Mouse (Mus musculus) embryonic facial prominence, embryonic 13.5 days (tissue): Measurements from ENCODE around the gene Ccdc85a. TPM values are rescaled to one million over a fixed set of nuclear protein-coding genes. Genes with fewer than 3 reads are reported as not detected.
"Not testable (repeated sequence)": the region's sequence is repeated elsewhere in the genome, so short reads cannot be mapped to it uniquely, and the experiment has no call there.

Experiments
- ATAC-seq: fragments of 200-750 bp; cut with Nextera tagmentation; 2 replicates; pipeline ENCODE4 v1.8.0; 2017; ENCODE audit warnings: low read depth; ENCODE audit not compliant: insufficient number of reproducible peaks, insufficient read depth, low FRiP score, low TSS enrichment
- H3K27ac ChIP-seq: fragments of 300-500 bp; sonication (generic); 2 replicates; pipeline ENCODE4 v1.5.1; 2015; ENCODE audit warnings: moderate library complexity, mild to moderate bottlenecking, inconsistent platforms
- H3K27me3 ChIP-seq: fragments of 300-500 bp; sonication (generic); 2 replicates; pipeline ENCODE4 v1.6.1; 2015; ENCODE audit warnings: mild to moderate bottlenecking, inconsistent platforms
- H3K36me3 ChIP-seq: fragments of 300-500 bp; sonication (generic); 2 replicates; pipeline ENCODE4 v1.6.1; 2015; ENCODE audit warnings: mild to moderate bottlenecking, inconsistent platforms
- H3K4me1 ChIP-seq: fragments of 300-500 bp; sonication (generic); 2 replicates; pipeline ENCODE4 v1.6.1; 2015; ENCODE audit warnings: inconsistent platforms
- H3K4me2 ChIP-seq: fragments of 300-500 bp; sonication (generic); 2 replicates; pipeline ENCODE4 v1.6.1; 2015; ENCODE audit warnings: moderate library complexity, mild to moderate bottlenecking, inconsistent platforms
- H3K4me3 ChIP-seq: fragments of 300-500 bp; sonication (generic); 2 replicates; pipeline ENCODE4 v1.5.1; 2015; ENCODE audit warnings: mild to moderate bottlenecking, inconsistent platforms
- H3K9ac ChIP-seq: fragments of 300-500 bp; sonication (generic); 2 replicates; pipeline ENCODE4 v1.6.1; 2015; ENCODE audit warnings: mild to moderate bottlenecking, inconsistent platforms
- H3K9me3 ChIP-seq: fragments of 300-500 bp; sonication (generic); 2 replicates; pipeline ENCODE4 v1.6.1; 2016; ENCODE audit warnings: inconsistent platforms
- WGBS: fragments of 180-500 bp; shearing (Covaris S2); methylation state at CpG from one replicate; pipeline ENCODE4 v1.1.7; 2015; ENCODE audit warnings: mixed read lengths; 5-methylcytosine and 5-hydroxymethylcytosine counted together
- polyA plus RNA-seq: library from polyadenylated mRNA; unstranded; fragments of >200 nt; fragmentation: Nextera tagmentation; extraction: Ambion mirVana; gene quantifications from 2 replicates; pipeline ENCODE4 v1.2.1, GENCODE M21; 2015

Gene Ccdc85a
- polyA plus RNA-seq, 1 experiment from 2014 or later = 2.6 TPM

DNA sequence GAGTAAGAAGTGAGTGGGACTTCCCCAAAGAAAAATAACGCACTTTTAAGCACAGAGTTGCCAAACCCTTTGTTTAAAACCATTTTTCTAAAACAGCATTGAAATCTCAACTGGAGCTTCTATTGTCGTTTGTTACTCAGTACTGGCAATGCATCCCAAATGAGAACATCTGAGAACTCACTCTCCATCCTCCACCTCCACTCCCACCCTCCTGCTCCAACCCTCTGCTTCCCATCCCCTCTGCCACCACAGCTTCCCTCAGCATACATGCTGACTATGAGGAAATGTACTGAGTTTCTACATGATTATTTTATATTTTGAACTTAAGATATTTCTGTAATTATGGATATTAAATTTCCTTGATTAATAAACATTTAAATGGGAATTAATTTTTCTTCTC is 168.3 kb downstream of the Ccdc85a start:
- WGBS = 73% methylated on average over 2 of the region's 2 CpGs
- Histone ChIP-seq H3K4me3 (no peak overlapping the region), H3K27me3 (no peaks in the 10 kb centered on the region), H3K36me3 (no peaks in the 10 kb centered on the region), H3K27ac (no peak overlapping the region), H3K9ac (no peak overlapping the region), H3K4me2 (no peak overlapping the region), H3K4me1 (no peaks in the 10 kb centered on the region), H3K9me3 (no peaks in the 10 kb centered on the region)
- no peak for ATAC-seq

DNA sequence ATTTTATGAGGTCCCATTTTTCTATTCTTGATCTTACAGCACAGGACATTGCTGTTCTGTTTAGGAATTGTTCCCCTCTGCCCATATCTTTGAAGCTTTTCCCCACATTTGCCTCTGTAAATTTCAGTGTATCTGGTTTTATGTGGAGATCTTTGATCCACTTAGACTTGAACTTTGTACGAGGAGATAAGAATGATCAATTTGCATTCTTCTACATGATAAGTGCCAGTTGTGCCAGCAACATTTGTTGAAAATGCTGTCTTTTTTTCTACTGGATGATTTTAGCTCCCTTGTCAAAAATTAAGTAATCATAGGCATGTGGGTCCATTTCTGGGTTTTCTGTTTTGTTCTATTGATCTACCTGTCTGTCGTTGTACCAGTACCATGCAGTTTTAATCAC is 174.2 kb downstream of the Ccdc85a start:
- ATAC-seq, H3K4me2 ChIP-seq, H3K27me3 ChIP-seq, H3K36me3 ChIP-seq, H3K4me3 ChIP-seq, H3K9me3 ChIP-seq, H3K27ac ChIP-seq, H3K9ac ChIP-seq, H3K4me1 ChIP-seq: not testable (repeated sequence)
- 81% methylated on average over 2 of the region's 2 CpGs for WGBS

DNA sequence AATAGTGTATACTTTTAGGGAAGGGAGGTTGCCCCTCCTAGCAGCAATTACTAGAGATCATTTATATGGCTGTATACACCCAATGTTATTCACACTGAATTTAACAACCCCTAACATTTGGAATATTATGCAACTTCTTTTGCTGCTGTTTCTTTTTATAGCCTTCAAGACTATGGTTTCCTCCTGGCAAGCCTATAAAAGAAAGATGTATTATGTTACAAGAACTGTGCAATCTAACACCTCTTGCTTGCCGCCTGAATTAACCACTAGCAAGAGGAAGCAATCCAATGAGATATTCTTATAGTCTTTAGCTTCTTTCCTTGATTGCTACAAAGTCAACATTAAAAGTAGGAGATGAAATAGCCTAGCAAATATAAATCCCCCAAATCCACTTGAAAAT is 187.0 kb downstream of the Ccdc85a start:
- no peak for ATAC-seq
- Histone ChIP-seq H3K9me3 (no peaks in the 10 kb centered on the region), H3K36me3 (no peaks in the 10 kb centered on the region), H3K4me1 (no peaks in the 10 kb centered on the region), H3K9ac (no peak overlapping the region), H3K4me3 (no peak overlapping the region), H3K27ac (no peak overlapping the region), H3K4me2 (no peak overlapping the region), H3K27me3 (no peaks in the 10 kb centered on the region)
- 33% methylated on average over 1 of the region's 1 CpGs for WGBS

DNA sequence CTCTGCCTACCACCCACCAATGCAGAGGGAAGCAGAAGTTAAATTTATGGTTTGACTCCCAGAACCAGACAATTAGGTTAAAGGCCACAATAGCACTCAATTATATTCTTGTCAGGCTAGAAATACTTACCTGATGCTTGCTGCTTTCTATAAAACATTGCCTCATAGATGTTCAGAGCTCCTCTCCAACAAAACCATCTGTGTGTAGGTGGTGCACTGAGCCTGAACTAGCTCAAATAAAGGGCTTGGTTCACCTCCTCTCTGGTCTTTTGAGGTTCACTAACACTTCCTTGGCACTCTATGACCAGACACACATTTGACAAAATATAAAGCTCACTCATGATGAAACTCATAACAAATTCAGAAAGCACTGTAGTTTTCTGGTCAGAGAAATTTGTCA is 208.2 kb downstream of the Ccdc85a start:
- ATAC-seq = no peak

DNA sequence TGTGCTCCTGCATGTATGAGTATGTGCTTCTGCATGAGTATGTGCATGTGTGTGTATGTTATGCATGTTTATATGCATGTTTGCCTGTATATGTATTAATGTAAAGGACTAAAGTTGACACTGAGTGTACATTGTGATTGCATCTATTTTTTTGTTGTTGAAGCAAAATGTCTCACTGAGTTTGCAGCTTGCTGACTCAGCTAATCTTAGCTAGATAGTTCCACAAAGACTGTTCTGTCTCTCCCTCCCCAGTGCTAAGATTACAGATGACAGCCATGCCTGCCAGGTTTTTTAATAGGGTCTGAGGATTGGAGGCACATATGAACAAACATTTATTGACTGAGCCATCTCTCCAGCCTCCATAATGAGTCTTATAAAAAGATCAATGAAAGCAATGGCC is 209.5 kb downstream of the Ccdc85a start:
- H3K9ac ChIP-seq = no peak overlapping the region
- H3K4me1 ChIP-seq = no peaks in the 10 kb centered on the region
- no peak overlapping the region for H3K27ac ChIP-seq
- H3K4me2 ChIP-seq = no peak overlapping the region
- H3K27me3 ChIP-seq = no peaks in the 10 kb centered on the region
- H3K36me3 ChIP-seq = no peaks in the 10 kb centered on the region
- H3K9me3 ChIP-seq = no peaks in the 10 kb centered on the region
- ATAC-seq = no peak
- no peak overlapping the region for H3K4me3 ChIP-seq

More for the DNA sequence above, 208.2 kb downstream of the Ccdc85a start:
- H3K4me3 ChIP-seq = no peak overlapping the region
- H3K9ac ChIP-seq = no peak overlapping the region
- no peaks in the 10 kb centered on the region for H3K9me3 ChIP-seq
- no peaks in the 10 kb centered on the region for H3K4me1 ChIP-seq
- H3K36me3 ChIP-seq = no peaks in the 10 kb centered on the region
- H3K4me2 ChIP-seq = no peak overlapping the region
- no peak overlapping the region for H3K27ac ChIP-seq
- no peaks in the 10 kb centered on the region for H3K27me3 ChIP-seq

DNA sequence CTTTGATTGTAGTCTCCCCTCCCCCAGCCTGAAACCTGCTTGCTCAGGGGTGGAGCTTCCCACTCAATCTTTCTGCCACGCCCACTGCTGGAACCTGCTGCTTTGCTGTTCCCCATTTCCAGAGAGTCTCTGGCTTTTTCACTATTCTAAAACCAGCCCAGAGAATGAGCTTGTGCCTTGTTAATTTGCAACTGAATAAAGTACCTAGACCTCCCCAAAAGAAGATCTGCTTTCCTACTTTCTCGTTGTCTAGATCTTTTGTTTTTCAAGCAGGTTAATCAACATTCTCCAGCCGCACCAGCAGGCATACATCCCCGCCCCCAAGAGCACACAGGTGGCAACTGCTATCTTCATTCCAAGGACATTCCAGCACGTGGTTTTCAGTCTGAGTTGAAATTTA is 212.7 kb downstream of the Ccdc85a start:
- H3K4me1 ChIP-seq, H3K9me3 ChIP-seq, H3K4me3 ChIP-seq, H3K27ac ChIP-seq, H3K36me3 ChIP-seq, H3K9ac ChIP-seq, ATAC-seq, H3K4me2 ChIP-seq, H3K27me3 ChIP-seq: not testable (repeated sequence)
- WGBS = 59% methylated on average over 5 of the region's 5 CpGs

DNA sequence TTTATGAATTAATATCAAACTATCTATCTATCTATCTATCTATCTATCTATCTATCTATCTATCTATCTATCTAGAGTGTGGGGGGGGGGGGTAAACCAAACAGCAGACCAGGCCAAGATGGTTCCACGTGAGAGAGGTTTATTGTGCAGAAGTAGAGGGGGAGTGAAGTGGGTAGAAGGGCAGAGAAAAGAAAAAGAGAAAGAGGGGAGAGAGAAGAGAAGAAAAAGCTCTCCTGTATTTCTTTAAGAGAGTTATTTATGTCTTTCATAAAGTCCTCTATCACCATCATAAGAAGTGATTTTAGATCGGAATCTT is 218.2 kb downstream of the Ccdc85a start:
- H3K4me2 ChIP-seq = peak overlapping the region; percentile 71
- H3K9me3 ChIP-seq = no peaks in the 10 kb centered on the region
- peak overlapping the region; percentile 42 for H3K4me3 ChIP-seq
- H3K27me3 ChIP-seq = no peaks in the 10 kb centered on the region
- no peaks in the 10 kb centered on the region for H3K36me3 ChIP-seq
- H3K4me1 ChIP-seq = 0 out of 2 replicates have a peak, but pooled peaks cover 8% of the 10 kb centered on the region
- peak overlapping the region; percentile 64 for H3K9ac ChIP-seq
- no peak for ATAC-seq
- no peak overlapping the region for H3K27ac ChIP-seq
- 54% methylated on average over 2 of the region's 2 CpGs for WGBS

DNA sequence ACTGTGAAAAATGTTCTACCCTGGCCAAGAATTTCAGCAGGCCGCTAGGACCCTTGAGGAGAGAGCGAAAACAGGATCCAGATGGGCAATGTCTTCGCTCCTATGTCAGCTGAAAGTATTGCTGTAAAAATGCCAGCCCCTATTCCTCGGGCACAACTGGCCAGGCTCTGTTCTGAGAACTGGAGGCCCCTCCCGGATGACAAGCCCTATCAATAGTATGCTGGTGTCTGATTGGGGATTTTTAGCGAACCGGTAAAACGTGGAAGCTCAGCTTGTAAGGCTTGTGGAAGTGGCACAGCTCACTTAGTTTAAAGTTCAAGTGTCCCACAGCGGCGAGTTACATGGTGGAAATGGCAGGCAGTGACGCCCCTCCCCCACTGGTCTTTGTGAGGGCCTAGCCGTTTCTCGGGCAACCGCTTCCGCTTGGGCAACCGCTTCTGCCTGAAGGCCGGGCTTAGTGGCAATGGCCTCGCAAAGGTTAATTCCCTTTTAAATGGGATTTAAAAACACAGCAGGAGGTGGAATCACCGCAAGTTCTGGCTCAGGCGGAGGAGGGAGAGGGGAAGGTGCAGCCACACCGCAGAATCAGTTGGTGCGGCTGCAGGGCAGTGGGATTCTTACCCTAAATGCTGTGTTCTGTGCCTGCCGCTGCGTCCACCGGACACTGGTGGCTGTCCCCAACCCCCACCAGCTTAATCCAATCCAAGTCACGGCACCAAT is 218.8 kb downstream of the Ccdc85a start:
- H3K36me3 ChIP-seq = no peaks in the 10 kb centered on the region
- 6% methylated on average over 26 of the region's 26 CpGs for WGBS
- peak overlapping the region; percentile 71 for H3K4me2 ChIP-seq
- peak overlapping the region; percentile 16; the same call in 1 of the 2 replicates for H3K27ac ChIP-seq
- H3K9ac ChIP-seq = peak overlapping the region; percentile 64
- peak; percentile 71 for ATAC-seq
- H3K9me3 ChIP-seq = no peaks in the 10 kb centered on the region
- peak overlapping the region; percentile 42 for H3K4me3 ChIP-seq
- 0 out of 2 replicates have a peak, but pooled peaks cover 8% of the 10 kb centered on the region for H3K4me1 ChIP-seq
- H3K27me3 ChIP-seq = no peaks in the 10 kb centered on the region

DNA sequence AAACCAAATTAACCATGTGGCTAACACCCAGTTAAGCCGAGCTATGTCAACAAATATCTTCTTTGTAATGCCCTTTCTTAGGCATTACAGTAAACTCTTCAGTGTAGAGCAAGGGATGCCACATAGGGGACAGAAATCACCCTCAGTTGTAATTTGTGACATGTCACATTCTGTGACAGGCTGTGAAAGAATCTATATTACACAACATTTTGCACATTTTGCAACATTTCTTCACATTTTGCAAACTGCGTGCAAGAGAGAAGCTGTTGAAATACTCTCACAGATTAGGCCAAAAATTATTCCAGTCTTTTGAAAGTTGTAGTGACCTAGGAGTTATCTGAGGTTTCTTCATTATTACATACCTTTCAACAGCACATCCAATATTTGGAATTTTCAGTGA is 240.7 kb downstream of the Ccdc85a start:
- H3K9ac ChIP-seq = no peak overlapping the region
- no peak overlapping the region for H3K4me3 ChIP-seq
- WGBS = 87% methylated on average over 2 of the region's 2 CpGs
- no peak overlapping the region for H3K27ac ChIP-seq
- H3K4me1 ChIP-seq = no peaks in the 10 kb centered on the region
- no peaks in the 10 kb centered on the region for H3K36me3 ChIP-seq
- no peaks in the 10 kb centered on the region for H3K27me3 ChIP-seq
- ATAC-seq = no peak
- no peak overlapping the region for H3K4me2 ChIP-seq
- H3K9me3 ChIP-seq = no peaks in the 10 kb centered on the region

DNA sequence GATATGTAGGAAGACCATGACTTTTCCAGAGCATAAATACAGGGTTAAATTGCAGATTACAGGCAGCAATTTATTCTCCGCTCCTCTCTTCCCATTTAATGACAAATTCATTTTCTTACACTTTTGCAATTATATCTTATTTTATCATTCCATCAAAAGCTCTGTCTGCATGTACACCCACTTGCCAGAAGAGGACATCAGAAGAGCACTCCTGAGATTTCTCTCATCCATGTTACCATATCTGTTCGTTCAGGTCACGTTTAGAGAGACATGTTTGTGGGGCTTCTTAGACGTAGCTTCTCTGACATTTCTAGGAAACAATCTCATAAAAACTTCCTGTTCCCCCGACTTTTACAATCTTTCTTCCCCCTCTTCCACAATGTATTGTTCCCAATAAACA is 242.2 kb downstream of the Ccdc85a start:
- no peak overlapping the region for H3K4me2 ChIP-seq
- H3K4me3 ChIP-seq = no peak overlapping the region
- ATAC-seq = no peak
- no peaks in the 10 kb centered on the region for H3K27me3 ChIP-seq
- no peaks in the 10 kb centered on the region for H3K36me3 ChIP-seq
- WGBS = 70% methylated on average over 5 of the region's 5 CpGs
- H3K27ac ChIP-seq = no peak overlapping the region
- H3K9me3 ChIP-seq = no peaks in the 10 kb centered on the region
- H3K4me1 ChIP-seq = no peaks in the 10 kb centered on the region
- no peak overlapping the region for H3K9ac ChIP-seq

DNA sequence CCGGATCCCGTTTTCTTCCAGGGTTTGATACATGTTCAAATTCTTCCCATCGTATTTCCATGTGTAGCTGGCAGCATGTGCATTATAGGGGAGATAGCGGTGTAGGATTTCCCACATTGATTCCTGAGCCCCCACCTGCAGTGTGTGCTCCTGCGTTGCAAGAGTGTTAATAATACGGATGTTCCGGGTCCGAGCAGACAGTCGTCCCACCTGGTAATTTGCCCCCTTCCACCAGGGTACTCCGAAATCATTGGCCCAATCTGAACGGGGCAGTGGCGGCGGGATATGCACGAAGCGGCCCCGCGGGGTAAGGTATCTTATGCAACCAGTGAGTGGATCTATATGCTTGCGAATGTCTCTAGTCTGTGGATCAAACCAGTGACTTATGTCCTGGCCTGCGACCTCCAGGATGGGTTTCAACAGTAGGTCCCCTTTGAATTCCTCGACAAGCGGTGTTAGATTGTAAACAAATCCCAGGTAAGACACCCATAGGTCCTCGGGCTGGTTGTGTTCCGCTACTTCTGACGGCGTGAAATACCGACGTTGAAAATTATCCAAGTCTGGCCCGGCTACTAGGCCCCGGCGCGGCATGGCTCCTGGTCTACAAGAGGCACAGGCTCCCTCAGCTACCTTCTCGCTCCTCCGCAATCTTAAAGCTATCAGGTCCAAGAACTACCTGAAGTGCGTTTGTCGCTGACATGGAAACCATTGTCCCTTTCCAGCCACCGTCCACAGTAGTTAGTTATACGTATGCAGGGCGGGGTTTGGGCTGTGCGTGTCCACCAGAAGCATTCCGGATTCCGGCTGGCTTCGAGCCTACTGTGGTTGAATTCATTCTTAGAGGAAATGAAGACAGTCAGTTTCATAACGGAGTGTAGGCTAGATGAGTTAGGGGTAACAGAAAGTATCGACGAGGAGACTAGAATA is 244.6 kb downstream of the Ccdc85a start, which contains the start of gene Gm6685:
TSS of gene Gm6685 (minus strand) at position 644 of the 927 bp plus-strand sequence.
- not testable (repeated sequence) for H3K4me1 ChIP-seq, ATAC-seq, H3K27ac ChIP-seq, H3K9ac ChIP-seq, H3K36me3 ChIP-seq, H3K4me2 ChIP-seq, H3K4me3 ChIP-seq, H3K9me3 ChIP-seq, H3K27me3 ChIP-seq
- WGBS = 93% methylated on average over 45 of the region's 45 CpGs
